ENCODE assay signal across 8 mouse cellular contexts in the genomic region with DNA sequence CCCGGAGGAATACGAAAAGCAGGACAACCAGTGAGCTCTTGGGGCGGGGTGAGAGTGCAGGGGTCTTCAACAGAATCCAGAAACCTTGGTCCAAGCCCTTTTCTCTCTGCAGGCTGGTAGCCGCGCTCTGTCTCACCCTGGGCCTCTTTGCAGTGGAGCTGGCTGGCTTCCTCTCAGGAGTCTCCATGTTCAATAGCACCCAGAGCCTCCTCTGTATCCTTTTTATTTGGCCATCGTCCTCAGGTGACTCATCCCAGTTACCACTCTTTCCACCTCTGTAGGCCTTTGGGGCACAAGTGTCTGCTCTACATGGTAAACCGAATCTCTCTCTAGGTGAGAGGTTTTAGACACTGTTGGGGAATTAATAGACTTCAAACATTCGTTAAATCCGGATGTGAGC. TPM values are rescaled to one million over a fixed set of nuclear protein-coding genes. Genes with fewer than 3 reads are reported as not detected.
DNase-seq lines count a peak whose midpoint lies in the region; ATAC-seq and TF ChIP-seq lines count a peak whose summit lies in the region.

No protein-coding gene starts in this region.

- peak overlapping the region; percentile 76 for H3K27ac ChIP-seq in cerebellum, adult 2 months (ENCODE audit: insufficient read depth, low read length)
- H3K27ac ChIP-seq in neural tube, embryonic 11.5 days (ENCODE audit: low read depth, low read length), result no peak overlapping the region
- H3K27ac ChIP-seq in limb, embryonic 12.5 days, result peak overlapping the region; percentile 94
- peak overlapping the region; percentile 95; the same call in 1 of the 2 replicates for H3K27ac ChIP-seq in stomach, embryonic 14.5 days (ENCODE audit: low read length)

- H3K4me2 ChIP-seq in neural tube, embryonic 11.5 days (ENCODE audit: low read depth), result peak overlapping the region; percentile 75
- H3K4me2 ChIP-seq in limb, embryonic 12.5 days, result peak overlapping the region; percentile 84
- H3K4me2 ChIP-seq in stomach, embryonic 14.5 days (replicated peaks; ENCODE audit: low read depth, low read length), result peak overlapping the region; percentile 52

- H3K36me3 ChIP-seq in neural tube, embryonic 11.5 days (ENCODE audit: control insufficient read depth, insufficient read depth, low read length), result no peaks in the 10 kb centered on the region
- no peaks in the 10 kb centered on the region for H3K36me3 ChIP-seq in limb, embryonic 12.5 days
- H3K36me3 ChIP-seq in stomach, embryonic 14.5 days (ENCODE audit: control insufficient read depth, insufficient read depth, low read length), result no peaks in the 10 kb centered on the region

- H3K9ac ChIP-seq in neural tube, embryonic 11.5 days (ENCODE audit: low read length), result peak overlapping the region; percentile 85
- peak overlapping the region; percentile 81 for H3K9ac ChIP-seq in limb, embryonic 12.5 days (replicated peaks)
- peak overlapping the region; percentile 70; the same call in 1 of the 2 replicates for H3K9ac ChIP-seq in stomach, embryonic 14.5 days (replicated peaks; ENCODE audit: low read depth, low read length)

- WGBS in cerebellum, adult 2 months, result 15% methylated on average over 9 of the region's 9 CpGs
- WGBS in neural tube, embryonic 11.5 days, result 28% methylated on average over 9 of the region's 9 CpGs
- WGBS in limb, embryonic 12.5 days, result 24% methylated on average over 9 of the region's 9 CpGs
- WGBS in stomach, embryonic 14.5 days, result 22% methylated on average over 9 of the region's 9 CpGs

- no peak for TF ChIP-seq POLR2A in cerebellum, adult 2 months (IDR thresholded peaks at IDR 0.05; ENCODE audit: borderline replicate concordance, insufficient read depth, low read length)

- H3K4me3 ChIP-seq in cerebellum, adult 2 months (replicated peaks; ENCODE audit: insufficient read depth, low read depth, low read length), result peak overlapping the region; percentile 69
- H3K4me3 ChIP-seq in neural tube, embryonic 11.5 days (ENCODE audit: low read depth, low read length), result peak overlapping the region; percentile 47
- H3K4me3 ChIP-seq in limb, embryonic 12.5 days (replicated peaks), result peak overlapping the region; percentile 62
- peak overlapping the region; percentile 60 for H3K4me3 ChIP-seq in stomach, embryonic 14.5 days (ENCODE audit: low read depth, low read length)

- H3K9me3 ChIP-seq in neural tube, embryonic 11.5 days (ENCODE audit: control insufficient read depth, low read length), result no peaks in the 10 kb centered on the region
- no peaks in the 10 kb centered on the region for H3K9me3 ChIP-seq in limb, embryonic 12.5 days
- no peaks in the 10 kb centered on the region for H3K9me3 ChIP-seq in stomach, embryonic 14.5 days (ENCODE audit: control insufficient read depth, low read depth, low read length)

- H3K27me3 ChIP-seq in cerebellum, adult 2 months (ENCODE audit: control insufficient read depth, insufficient read depth, low read length), result no peaks in the 10 kb centered on the region
- H3K27me3 ChIP-seq in neural tube, embryonic 11.5 days (ENCODE audit: control insufficient read depth, insufficient read depth, low read length), result no peaks in the 10 kb centered on the region
- H3K27me3 ChIP-seq in limb, embryonic 12.5 days, result peaks cover 2% of the 10 kb centered on the region; the same call in 1 of the 2 replicates
- no peaks in the 10 kb centered on the region for H3K27me3 ChIP-seq in stomach, embryonic 14.5 days (ENCODE audit: control insufficient read depth, insufficient read depth, low read length)

- no peak for TF ChIP-seq CTCF in cerebellum, adult 2 months (IDR thresholded peaks at IDR 0.05; ENCODE audit: borderline replicate concordance, insufficient read depth, low read depth, low read length)

- ATAC-seq in neural tube, embryonic 11.5 days (ENCODE audit: insufficient read depth, low FRiP score, low TSS enrichment), result no peak
- ATAC-seq in limb, embryonic 12.5 days (ENCODE audit: insufficient number of reproducible peaks, insufficient read depth, low FRiP score, low TSS enrichment, low read depth), result no peak
- ATAC-seq in stomach, embryonic 14.5 days (ENCODE audit: insufficient number of reproducible peaks, insufficient read depth, low FRiP score, low read depth), result no peak
- ATAC-seq in granulocyte monocyte progenitor cell, adult 5-6 weeks (replicated peaks; ENCODE audit: poor library complexity, severe bottlenecking), result no peak

- DNase-seq in cerebellum, adult 2 months, result no peak
- DNase-seq in cerebellum, adult 11 months, result no peak
- DNase-seq in neural tube, embryonic 11.5 days (ENCODE audit: low spot score), result no peak
- no peak for DNase-seq in neural tube, embryonic 10.5 days (ENCODE audit: extremely low spot score, low spot score)
- no peak for DNase-seq in cerebellum, adult 9-11 months

- no peaks in the 10 kb centered on the region; the same call in 1 of the 2 replicates for H3K4me1 ChIP-seq in cerebellum, adult 2 months (ENCODE audit: control insufficient read depth, insufficient read depth, low read length)
- H3K4me1 ChIP-seq in neural tube, embryonic 11.5 days (ENCODE audit: control insufficient read depth, insufficient read depth, low read length), result peaks cover 7% of the 10 kb centered on the region
- peaks cover 36% of the 10 kb centered on the region for H3K4me1 ChIP-seq in limb, embryonic 12.5 days (replicated peaks)
- H3K4me1 ChIP-seq in stomach, embryonic 14.5 days (ENCODE audit: control insufficient read depth, insufficient read depth, low read length), result peaks cover 21% of the 10 kb centered on the region

RNA-seq across cellular contexts. Expression of a gene that starts 0.7 kb away (rescaled TPM):
- 13.4 and 15.8 TPM in 2 replicates for polyA plus RNA-seq in cerebellum, adult 2 months (2012; rRNA removed)
- 40.8 and 43.5 TPM in 2 replicates for polyA plus RNA-seq in neural tube, embryonic 11.5 days (2014; fragmentation: Nextera tagmentation; extraction: Ambion mirVana)
- 39.5 and 41.0 TPM in 2 replicates for polyA plus RNA-seq in limb, embryonic 12.5 days (2016; fragmentation: Nextera tagmentation; extraction: Ambion mirVana)
- 59.4 and 59.8 TPM in 2 replicates for polyA plus RNA-seq in stomach, embryonic 14.5 days (2014; fragmentation: Nextera tagmentation; extraction: Ambion mirVana)
- 15.1 and 48.9 TPM in 2 replicates for total RNA-seq in granulocyte monocyte progenitor cell, adult 5-6 weeks (2014; fragmentation: Nextera tagmentation)
- total RNA-seq in granulocyte monocyte progenitor cell, adult 5-6 weeks (2017), result 10.4 and 24.9 TPM in 2 replicates

RNA-seq across cellular contexts. Expression of a gene that starts 11.7 kb away (rescaled TPM):
- polyA plus RNA-seq in cerebellum, adult 2 months (2012; rRNA removed), result 34.9 and 36.7 TPM in 2 replicates
- polyA plus RNA-seq in neural tube, embryonic 11.5 days (2014; fragmentation: Nextera tagmentation; extraction: Ambion mirVana), result 10.5 and 11.4 TPM in 2 replicates
- polyA plus RNA-seq in limb, embryonic 12.5 days (2016; fragmentation: Nextera tagmentation; extraction: Ambion mirVana), result 9.2 and 10.0 TPM in 2 replicates
- polyA plus RNA-seq in stomach, embryonic 14.5 days (2014; fragmentation: Nextera tagmentation; extraction: Ambion mirVana), result 9.2 and 11.0 TPM in 2 replicates
- 2.0 and 11.4 TPM in 2 replicates for total RNA-seq in granulocyte monocyte progenitor cell, adult 5-6 weeks (2014; fragmentation: Nextera tagmentation)
- 9.4 TPM in 2 replicates for total RNA-seq in granulocyte monocyte progenitor cell, adult 5-6 weeks (2017)

RNA-seq across cellular contexts. Expression of a gene that starts 17.0 kb away (rescaled TPM):
- 672 and 700 TPM in 2 replicates for polyA plus RNA-seq in cerebellum, adult 2 months (2012; rRNA removed)
- polyA plus RNA-seq in neural tube, embryonic 11.5 days (2014; fragmentation: Nextera tagmentation; extraction: Ambion mirVana), result 112 TPM in 2 replicates
- 68.0 and 79.5 TPM in 2 replicates for polyA plus RNA-seq in limb, embryonic 12.5 days (2016; fragmentation: Nextera tagmentation; extraction: Ambion mirVana)
- 104 and 107 TPM in 2 replicates for polyA plus RNA-seq in stomach, embryonic 14.5 days (2014; fragmentation: Nextera tagmentation; extraction: Ambion mirVana)
- 59.2 and 63.1 TPM in 2 replicates for total RNA-seq in granulocyte monocyte progenitor cell, adult 5-6 weeks (2014; fragmentation: Nextera tagmentation)
- 7.2 and 8.6 TPM in 2 replicates for total RNA-seq in granulocyte monocyte progenitor cell, adult 5-6 weeks (2017)

RNA-seq across cellular contexts. Expression of a gene that starts 23.8 kb away (rescaled TPM):
- 34.4 and 37.2 TPM in 2 replicates for polyA plus RNA-seq in cerebellum, adult 2 months (2012; rRNA removed)
- 10.7 and 10.9 TPM in 2 replicates for polyA plus RNA-seq in neural tube, embryonic 11.5 days (2014; fragmentation: Nextera tagmentation; extraction: Ambion mirVana)
- 7.2 and 10.4 TPM in 2 replicates for polyA plus RNA-seq in limb, embryonic 12.5 days (2016; fragmentation: Nextera tagmentation; extraction: Ambion mirVana)
- polyA plus RNA-seq in stomach, embryonic 14.5 days (2014; fragmentation: Nextera tagmentation; extraction: Ambion mirVana), result 10.5 and 15.1 TPM in 2 replicates
- total RNA-seq in granulocyte monocyte progenitor cell, adult 5-6 weeks (2014; fragmentation: Nextera tagmentation), result 10.3 and 11.7 TPM in 2 replicates
- 9.4 and 9.8 TPM in 2 replicates for total RNA-seq in granulocyte monocyte progenitor cell, adult 5-6 weeks (2017)

RNA-seq across cellular contexts. Expression of a gene that starts 25.8 kb away (rescaled TPM):
- 0.51 and 0.55 TPM in 2 replicates for polyA plus RNA-seq in cerebellum, adult 2 months (2012; rRNA removed)
- polyA plus RNA-seq in neural tube, embryonic 11.5 days (2014; fragmentation: Nextera tagmentation; extraction: Ambion mirVana), result 154 and 155 TPM in 2 replicates
- 169 and 171 TPM in 2 replicates for polyA plus RNA-seq in limb, embryonic 12.5 days (2016; fragmentation: Nextera tagmentation; extraction: Ambion mirVana)
- polyA plus RNA-seq in stomach, embryonic 14.5 days (2014; fragmentation: Nextera tagmentation; extraction: Ambion mirVana), result 147 and 153 TPM in 2 replicates
- total RNA-seq in granulocyte monocyte progenitor cell, adult 5-6 weeks (2014; fragmentation: Nextera tagmentation), result 80.2 and 105 TPM in 2 replicates
- 102 and 122 TPM in 2 replicates for total RNA-seq in granulocyte monocyte progenitor cell, adult 5-6 weeks (2017)
